Mouse (Mus musculus): ENCODE data around the gene Add1. TPM values are rescaled to one million over a fixed set of nuclear protein-coding genes. Genes with fewer than 3 reads are reported as not detected.

The Add1 gene
- total RNA-seq, 2 experiments from 2014 or later: 71.6 to 73.0 TPM

GRCm38 (mm10) chr5:34593202-34593727, 19.8 kb downstream of the Add1 start:
- DNase-seq (ENCODE audit: low spot score): no peak

- DNase-seq (ENCODE audit: low spot score): no peak
These were observed 31.1 kb downstream of the Add1 start for GRCm38 (mm10) chr5:34604576-34604975.

- DNase-seq (ENCODE audit: low spot score): no peak
These were observed 33.8 kb downstream of the Add1 start for GRCm38 (mm10) chr5:34607100-34607880.

GRCm38 (mm10) chr5:34608226-34608625, 34.8 kb downstream of the Add1 start:
- DNase-seq (ENCODE audit: low spot score): no peak

- DNase-seq (ENCODE audit: low spot score): no peak
These were observed 36.5 kb downstream of the Add1 start for GRCm38 (mm10) chr5:34609966-34610365.

GRCm38 (mm10) chr5:34632996-34633395, 59.5 kb downstream of the Add1 start:
- DNase-seq (ENCODE audit: low spot score): no peak

GRCm38 (mm10) chr5:34633641-34634040, 60.2 kb downstream of the Add1 start:
- peak; percentile 29 for DNase-seq (ENCODE audit: low spot score)

GRCm38 (mm10) chr5:34634746-34635400, 61.4 kb downstream of the Add1 start:
- no peak for DNase-seq (ENCODE audit: low spot score)

GRCm38 (mm10) chr5:34635665-34636192, 62.3 kb downstream of the Add1 start:
- no peak for DNase-seq (ENCODE audit: low spot score)

- peak; percentile 74 for DNase-seq (ENCODE audit: low spot score)
These were observed 63.2 kb downstream of the Add1 start, which contains the start of gene Mfsd10 for GRCm38 (mm10) chr5:34636481-34637287. Mfsd10 (minus strand) TSS chr5:34637212.

- no peak for DNase-seq (ENCODE audit: low spot score)
These were observed 64.2 kb downstream of the Add1 start for GRCm38 (mm10) chr5:34637591-34638156.

- DNase-seq (ENCODE audit: low spot score): no peak
These were observed 68.5 kb downstream of the Add1 start for GRCm38 (mm10) chr5:34641991-34642390.

GRCm38 (mm10) chr5:34642932-34643331, 69.5 kb downstream of the Add1 start:
- peak; percentile 56 for DNase-seq (ENCODE audit: low spot score)

- DNase-seq (ENCODE audit: low spot score): peak; percentile 58
These were observed 74.1 kb downstream of the Add1 start for GRCm38 (mm10) chr5:34647581-34647980.

GRCm38 (mm10) chr5:34652961-34653360, 79.5 kb downstream of the Add1 start:
- DNase-seq (ENCODE audit: low spot score): no peak

GRCm38 (mm10) chr5:34654881-34655280, 81.4 kb downstream of the Add1 start:
- no peak for DNase-seq (ENCODE audit: low spot score)

GRCm38 (mm10) chr5:34657556-34657955, 84.1 kb downstream of the Add1 start:
- DNase-seq (ENCODE audit: low spot score): no peak

- DNase-seq (ENCODE audit: low spot score): peak; percentile 100
These were observed 86.5 kb downstream of the Add1 start, which contains the start of the genes Nop14 and Grk4 for GRCm38 (mm10) chr5:34659686-34660590. Nop14 (minus strand) TSS chr5:34660148. Grk4 (plus strand) TSS chr5:34660379.

- no peak for DNase-seq (ENCODE audit: low spot score)
These were observed 87.2 kb downstream of the Add1 start for GRCm38 (mm10) chr5:34660591-34661130.

- DNase-seq (ENCODE audit: low spot score): no peak
These were observed 88.4 kb downstream of the Add1 start for GRCm38 (mm10) chr5:34661909-34662308.

Measured in gastrocnemius, adult 18-20 months (tissue).